Mouse (Mus musculus) megakaryocyte-erythroid progenitor cell, adult 5-6 weeks (primary cell): ENCODE results near the gene Lmna. TPM values are rescaled to one million over a fixed set of nuclear protein-coding genes. Genes with fewer than 3 reads are reported as not detected.

Experiments used
- ATAC-seq: replicated peaks from 2 replicates; pipeline ENCODE4 v1.8.0; 2016; ENCODE audit warnings: mild to moderate bottlenecking, inconsistent platforms; ENCODE audit not compliant: severe bottlenecking, poor library complexity, low FRiP score, low TSS enrichment
- total RNA-seq, 2 experiments: library from RNA; stranded (forward) in 1 of 2; stranded (reverse) in 1 of 2; fragments of 200-1000, 215-1000 nt in 1 of 2; fragments of >200 nt in 1 of 2; fragmentation: Nextera tagmentation in 1 of 2; gene quantifications; 2 replicates each; pipeline ENCODE4 v1.2.3; 2014 to 2017

Lmna gene
- total RNA-seq, 2 experiments from 2014 or later: 43.0 to 66.7 TPM

DNA sequence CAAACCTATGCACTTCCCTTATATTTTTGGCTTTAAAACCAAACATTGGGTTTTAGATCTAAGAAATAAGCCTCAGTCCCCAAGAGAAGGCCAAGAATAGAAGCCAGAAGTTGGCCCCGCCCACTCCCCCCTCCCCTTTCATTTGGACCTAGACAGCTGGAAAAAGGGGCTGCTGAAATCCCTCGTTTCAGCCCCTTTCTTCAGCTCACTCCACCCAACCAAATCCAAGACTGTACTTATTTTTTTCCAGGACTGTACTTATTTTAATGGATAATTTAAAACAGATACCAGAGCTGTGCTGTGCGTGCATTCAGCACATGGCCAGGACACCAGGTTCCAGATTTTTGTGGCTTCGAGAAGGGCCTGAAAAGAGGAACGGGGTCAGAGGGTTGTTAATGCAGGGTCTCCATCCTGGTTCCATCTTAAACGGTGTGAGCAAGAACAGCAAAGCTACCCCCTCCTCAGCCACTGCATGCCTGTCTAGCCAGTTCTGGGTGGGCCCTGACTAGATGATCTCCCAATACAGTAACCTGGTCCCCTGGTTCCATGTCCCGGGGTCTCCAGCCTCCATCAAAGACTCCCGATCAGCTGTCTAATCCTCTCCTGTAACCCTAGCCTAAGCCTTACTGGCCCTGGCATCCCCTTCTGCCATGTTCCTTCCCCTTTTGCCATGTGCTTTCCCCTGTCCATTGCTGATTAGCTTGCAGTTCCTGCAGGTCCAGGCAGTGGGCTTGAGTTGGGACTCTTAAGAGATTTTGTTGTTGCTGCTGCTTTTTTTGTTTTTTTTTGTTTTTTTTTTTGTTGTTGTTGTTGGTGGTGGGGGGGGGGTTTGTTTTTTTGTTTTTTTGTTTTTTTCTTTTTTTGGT lies 5.6 kb downstream of the Lmna start:
- ATAC-seq: no peak

GRCm38 (mm10) chr3:88503505-88503863 lies 6.3 kb downstream of the Lmna start:
- ATAC-seq: no peak

DNA sequence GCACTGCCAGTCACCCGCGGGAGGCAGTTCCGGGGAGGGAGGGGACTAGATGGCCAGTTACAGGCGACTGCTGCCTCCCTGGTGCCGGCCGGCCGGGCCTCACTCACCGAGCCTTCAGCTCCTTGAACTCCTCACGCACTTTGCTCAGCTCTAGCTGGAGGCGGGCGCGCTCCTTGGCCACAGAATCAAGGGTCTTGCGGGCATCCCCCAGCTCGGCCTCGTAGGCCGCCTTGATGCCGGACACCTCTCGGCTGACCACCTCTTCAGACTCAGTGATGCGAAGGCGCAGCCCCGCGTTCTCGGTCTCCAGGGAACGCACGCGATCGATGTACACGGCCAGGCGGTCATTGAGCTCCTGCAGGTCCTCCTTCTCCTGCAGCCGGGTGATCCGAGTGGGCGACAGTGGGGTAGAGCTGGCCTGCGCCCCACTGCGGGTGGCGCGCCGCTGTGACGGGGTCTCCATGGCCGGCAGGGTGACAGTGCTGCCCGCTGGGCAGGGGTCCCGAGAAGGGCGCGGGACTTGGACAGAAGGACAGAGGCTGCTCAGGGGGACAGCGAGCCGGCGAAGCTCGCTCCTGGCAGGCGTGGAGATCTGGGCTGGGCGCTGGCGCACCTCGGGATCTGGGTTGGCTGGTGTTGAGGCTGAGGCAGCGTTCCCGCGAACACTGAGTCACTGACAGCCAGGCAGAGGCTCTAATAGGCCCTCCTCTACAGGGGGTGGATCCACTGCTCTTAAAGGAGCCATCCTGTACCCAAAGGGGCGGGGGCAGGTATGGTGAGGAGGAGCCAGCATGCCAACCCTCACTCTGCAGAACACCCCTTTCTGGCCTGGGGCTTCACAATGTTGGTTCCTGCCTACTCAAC lies 6.9 kb downstream of the Lmna start:
- peak; percentile 95 for ATAC-seq

GRCm38 (mm10) chr3:88502031-88502571 lies 7.7 kb downstream of the Lmna start:
- no peak for ATAC-seq

DNA sequence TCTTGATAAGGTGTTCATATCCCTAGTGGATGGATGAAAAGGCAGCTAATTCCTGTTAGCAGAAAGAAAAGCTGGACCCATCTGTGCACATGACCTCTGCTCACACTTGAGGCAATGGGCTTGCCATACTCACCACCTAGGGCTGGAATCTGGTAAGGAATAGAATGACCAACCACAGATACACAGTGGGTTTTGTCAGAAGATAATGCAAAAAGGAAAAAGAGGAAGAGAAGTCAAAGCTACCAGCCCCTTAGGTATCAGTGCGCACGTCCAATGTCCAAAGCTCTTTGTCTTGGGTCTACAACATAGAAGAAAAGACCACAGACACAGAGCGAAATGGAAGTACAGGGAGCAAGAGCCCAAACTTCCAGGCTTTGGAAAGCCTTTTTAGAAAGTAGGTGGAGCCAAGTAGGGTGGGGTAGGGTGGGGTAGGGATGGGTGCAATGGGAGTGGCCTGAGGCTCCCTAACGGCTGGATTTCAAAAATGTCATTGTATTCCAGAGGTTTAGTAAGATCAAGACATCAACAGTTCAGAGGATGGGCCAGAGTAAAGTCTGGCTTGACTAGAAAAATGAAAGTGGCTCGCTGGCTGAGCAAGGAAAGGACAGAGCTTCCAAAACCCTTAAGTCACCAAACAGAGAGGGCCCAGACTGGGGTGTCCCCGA lies 8.3 kb downstream of the Lmna start:
- no peak for ATAC-seq

DNA sequence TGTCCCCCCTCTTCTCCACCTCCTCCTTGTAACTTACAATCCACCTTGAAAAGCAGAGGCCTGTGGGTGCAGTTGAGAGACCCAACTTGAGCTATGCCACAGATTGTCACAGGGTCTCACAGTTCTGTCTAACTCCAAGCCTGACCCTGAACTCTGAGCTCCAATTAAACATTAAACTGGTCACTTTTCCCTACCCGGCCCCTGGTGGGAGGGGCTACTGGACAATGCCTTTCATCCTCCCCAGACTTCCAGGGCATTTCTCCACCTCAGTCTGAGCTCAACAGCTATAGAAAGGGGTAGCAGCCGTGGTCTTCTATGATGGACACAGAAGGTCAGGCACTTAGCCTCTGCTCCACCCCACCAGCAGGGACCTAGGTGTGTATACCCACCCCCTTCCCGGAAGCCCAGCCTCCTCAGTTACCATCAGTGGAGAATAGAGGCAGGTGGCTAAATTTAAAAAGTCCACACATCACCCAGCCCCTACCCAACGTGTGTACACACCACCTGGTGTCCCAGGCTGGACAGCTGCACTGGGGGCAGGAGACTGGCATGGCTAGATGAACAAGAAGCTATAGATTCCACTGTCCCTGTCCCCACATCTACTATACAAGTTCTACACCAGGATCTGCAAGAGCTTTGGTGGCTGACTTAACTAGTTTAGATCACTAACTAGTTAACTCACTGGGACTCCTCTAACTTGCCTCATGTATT lies 8.9 kb downstream of the Lmna start:
- no peak for ATAC-seq

DNA sequence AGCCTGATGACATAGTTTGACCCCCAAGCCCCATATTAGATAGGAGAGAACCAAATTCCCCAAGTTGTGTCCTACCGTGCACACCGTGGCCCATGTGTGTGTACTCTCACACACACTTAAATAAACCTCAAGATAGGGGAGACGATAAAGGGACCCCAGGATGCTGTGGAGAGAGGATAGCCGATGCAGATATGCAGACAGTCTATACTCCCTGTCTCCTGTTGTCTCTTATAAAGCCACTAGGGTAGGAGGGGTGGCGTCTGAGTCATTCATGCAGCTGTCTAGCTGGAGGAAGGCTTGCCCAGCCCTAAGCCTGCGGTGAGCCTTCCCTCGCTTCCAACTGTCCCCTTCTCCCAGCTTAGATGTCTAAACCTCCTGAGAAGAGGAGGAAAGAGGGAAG lies 9.7 kb downstream of the Lmna start:
- ATAC-seq: peak; percentile 35; the same call in 1 of the 2 replicates

GRCm38 (mm10) chr3:88499580-88499979 lies 10.2 kb downstream of the Lmna start:
- ATAC-seq: no peak

GRCm38 (mm10) chr3:88495741-88496415 lies 13.9 kb downstream of the Lmna start:
- no peak for ATAC-seq

GRCm38 (mm10) chr3:88494836-88495628 lies 14.7 kb downstream of the Lmna start:
- peak; percentile 54 for ATAC-seq

DNA sequence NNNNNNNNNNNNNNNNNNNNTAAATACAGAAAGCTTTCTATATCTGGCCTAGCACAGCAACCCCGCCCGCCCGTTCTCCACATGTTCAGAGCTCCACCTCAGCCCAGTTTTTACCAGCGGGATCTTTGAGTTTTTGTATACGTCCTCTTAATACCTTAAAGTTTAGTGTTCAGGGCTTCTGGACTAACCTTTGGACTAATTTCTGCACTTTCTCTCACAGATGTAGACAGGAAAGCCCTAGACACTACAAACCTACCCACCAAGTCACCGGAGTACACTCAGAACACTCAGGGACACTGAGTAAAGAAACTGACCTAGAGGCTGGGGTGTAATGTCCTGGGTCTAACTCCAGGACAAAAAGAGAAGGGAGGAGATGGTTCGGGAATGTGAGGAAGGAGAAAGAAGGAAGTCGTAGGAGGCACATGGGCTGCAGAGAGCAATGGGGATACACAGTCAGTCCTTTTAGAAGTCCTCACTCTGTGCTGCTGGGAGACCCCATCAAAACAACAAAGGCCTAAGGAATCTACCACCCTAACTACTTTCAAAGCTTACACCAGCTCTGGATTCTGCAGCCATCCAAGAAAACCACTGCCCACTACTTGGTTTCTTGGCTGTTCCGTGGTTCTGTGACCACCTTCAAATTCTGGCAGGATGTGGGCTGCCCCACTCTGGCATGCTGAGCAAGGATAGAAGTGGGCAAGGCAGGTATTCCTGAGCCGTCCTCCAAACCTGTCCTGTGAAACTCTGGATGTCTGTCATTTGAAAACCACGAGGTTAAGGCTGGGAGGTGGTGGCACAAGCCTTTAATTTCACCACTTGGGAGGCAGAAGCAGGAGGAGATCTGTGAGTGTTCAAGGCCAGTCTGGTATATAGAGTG lies 15.8 kb downstream of the Lmna start:
- ATAC-seq: no peak

GRCm38 (mm10) chr3:88487396-88487795 lies 22.4 kb downstream of the Lmna start:
- ATAC-seq: no peak

DNA sequence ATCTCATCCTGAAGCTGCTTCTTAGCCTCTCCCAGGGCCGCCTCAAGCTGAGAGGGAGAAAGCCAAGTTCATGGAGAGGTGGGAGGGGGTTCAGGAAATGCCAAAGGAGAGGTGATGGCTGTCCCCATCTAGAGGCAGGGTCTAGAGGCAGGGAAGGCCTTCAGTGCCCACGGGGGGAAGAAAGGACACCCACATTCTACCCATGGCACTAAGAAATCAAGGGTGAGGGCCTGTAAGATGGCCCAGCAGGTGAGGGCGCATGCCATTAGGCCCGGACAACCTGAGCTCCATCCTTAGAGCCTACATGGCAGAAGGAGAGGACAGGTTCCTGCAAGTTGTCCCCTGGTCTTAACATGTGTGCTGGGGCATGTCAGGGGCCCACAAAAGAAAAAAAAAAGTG lies 22.9 kb downstream of the Lmna start:
- ATAC-seq: no peak

- ATAC-seq: no peak
These were observed 23.7 kb downstream of the Lmna start for GRCm38 (mm10) chr3:88486043-88486442.

- no peak for ATAC-seq
These were observed 25.0 kb downstream of the Lmna start for GRCm38 (mm10) chr3:88484597-88485316.

GRCm38 (mm10) chr3:88483621-88484020 lies 26.1 kb downstream of the Lmna start:
- peak; percentile 75 for ATAC-seq
